Comparison of ENCODE assay signal across 24 mouse cellular contexts in the genomic region with DNA sequence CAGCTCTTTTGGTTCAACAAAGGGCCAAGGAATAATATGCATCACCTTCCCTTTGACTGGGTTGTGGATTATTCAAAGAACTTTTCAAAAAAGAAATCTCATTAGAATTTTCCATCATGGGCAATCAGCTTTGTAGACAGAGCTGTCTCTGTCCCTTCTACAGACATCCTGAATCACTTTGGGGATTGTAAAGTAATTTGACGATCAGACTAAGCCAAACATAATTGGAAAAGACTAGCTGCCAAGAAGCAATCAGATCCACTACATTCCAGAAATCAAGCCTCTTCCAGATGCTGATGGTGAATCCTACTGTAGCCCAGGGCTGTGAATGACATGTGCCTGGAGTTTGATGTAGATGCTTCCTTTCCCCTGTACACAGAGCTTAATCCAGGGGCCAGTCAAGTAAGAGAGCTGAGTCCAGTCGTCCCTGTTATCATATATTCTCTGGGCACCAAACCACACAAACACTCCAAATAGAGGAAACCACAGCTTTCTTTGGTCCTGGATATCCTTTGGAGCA. TPM values are rescaled to one million over a fixed set of nuclear protein-coding genes. Genes with fewer than 3 reads are reported as not detected.
"Had no signal": no experiment of that assay in that cellular context is flagged by ENCODE, and none has a peak within 500 bp of the region (broad histone marks: within the 10 kb centered on the region; RNA-seq: fewer than 3 reads in every experiment).

No protein-coding gene starts in this region.

- H3K36me3 ChIP-seq: limb, embryonic 13.5 days; liver, embryonic 13.5 days; midbrain, embryonic 10.5 days; midbrain, embryonic 13.5 days; neural tube, embryonic 13.5 days; stomach, embryonic 15.5 days had no signal

- ATAC-seq: lung, postnatal 0 days; midbrain, embryonic 13.5 days; midbrain, embryonic 16.5 days had no signal

- DNase-seq: kidney, adult 18-20 months; kidney, adult 9 months; kidney, postnatal 14 days; layer of hippocampus, postnatal 36 days; left cerebral cortex, postnatal 4 days; liver, embryonic 13.5 days; lung, embryonic 14.5 days; lung, postnatal 36 days; retina, postnatal 1 day; right cerebral cortex, postnatal 25 days; spleen, adult 18-20 months; thymus, postnatal 36 days had no signal

- H3K9ac ChIP-seq: limb, embryonic 13.5 days; liver, embryonic 13.5 days; lung, embryonic 14.5 days; midbrain, embryonic 13.5 days; neural tube, embryonic 13.5 days; stomach, embryonic 15.5 days had no signal

- H3K4me1 ChIP-seq: liver, embryonic 13.5 days; megakaryocyte, embryonic 14.5 days; midbrain, embryonic 10.5 days; midbrain, embryonic 13.5 days; neural tube, embryonic 13.5 days; stomach, embryonic 15.5 days had no signal

- H3K4me2 ChIP-seq: limb, embryonic 13.5 days; liver, embryonic 13.5 days; lung, embryonic 14.5 days; midbrain, embryonic 13.5 days; neural tube, embryonic 13.5 days; stomach, embryonic 15.5 days had no signal

- H3K27ac ChIP-seq: left cerebral cortex, adult 2 months; limb, embryonic 13.5 days; liver, embryonic 13.5 days; midbrain, embryonic 10.5 days; midbrain, embryonic 13.5 days; neural tube, embryonic 13.5 days; stomach, embryonic 15.5 days had no signal

- H3K4me3 ChIP-seq: left cerebral cortex, adult 2 months; limb, embryonic 13.5 days; liver, embryonic 13.5 days; megakaryocyte, embryonic 14.5 days; midbrain, embryonic 10.5 days; midbrain, embryonic 13.5 days; myocyte; neural tube, embryonic 13.5 days; stomach, embryonic 15.5 days had no signal

- H3K9me3 ChIP-seq: limb, embryonic 13.5 days; liver, embryonic 13.5 days; megakaryocyte, embryonic 14.5 days; midbrain, embryonic 10.5 days; midbrain, embryonic 13.5 days; neural tube, embryonic 13.5 days; stomach, embryonic 15.5 days had no signal

- H3K27me3 ChIP-seq: limb, embryonic 13.5 days; liver, embryonic 13.5 days; megakaryocyte, embryonic 14.5 days; midbrain, embryonic 13.5 days; neural tube, embryonic 13.5 days; stomach, embryonic 15.5 days had no signal

RNA-seq across cellular contexts. Expression of gene Bbox1, which starts 1.0 kb away (rescaled TPM):
- total RNA-seq: monocyte, adult 5-6 weeks; neutrophil, adult 5-6 weeks had no signal
- polyA plus RNA-seq: midbrain, embryonic 10.5 days; myocyte; neural tube, embryonic 13.5 days had no signal

RNA-seq across cellular contexts. Expression of gene Fibin, which starts 49.6 kb away (rescaled TPM):
- total RNA-seq: monocyte, adult 5-6 weeks had no signal
